Mouse (Mus musculus): ENCODE data around the gene Cox8b. TPM values are rescaled to one million over a fixed set of nuclear protein-coding genes. Genes with fewer than 3 reads are reported as not detected.

The Cox8b gene
- polyA plus RNA-seq, 2 experiments: 14.5 to 32.5 TPM

DNA sequence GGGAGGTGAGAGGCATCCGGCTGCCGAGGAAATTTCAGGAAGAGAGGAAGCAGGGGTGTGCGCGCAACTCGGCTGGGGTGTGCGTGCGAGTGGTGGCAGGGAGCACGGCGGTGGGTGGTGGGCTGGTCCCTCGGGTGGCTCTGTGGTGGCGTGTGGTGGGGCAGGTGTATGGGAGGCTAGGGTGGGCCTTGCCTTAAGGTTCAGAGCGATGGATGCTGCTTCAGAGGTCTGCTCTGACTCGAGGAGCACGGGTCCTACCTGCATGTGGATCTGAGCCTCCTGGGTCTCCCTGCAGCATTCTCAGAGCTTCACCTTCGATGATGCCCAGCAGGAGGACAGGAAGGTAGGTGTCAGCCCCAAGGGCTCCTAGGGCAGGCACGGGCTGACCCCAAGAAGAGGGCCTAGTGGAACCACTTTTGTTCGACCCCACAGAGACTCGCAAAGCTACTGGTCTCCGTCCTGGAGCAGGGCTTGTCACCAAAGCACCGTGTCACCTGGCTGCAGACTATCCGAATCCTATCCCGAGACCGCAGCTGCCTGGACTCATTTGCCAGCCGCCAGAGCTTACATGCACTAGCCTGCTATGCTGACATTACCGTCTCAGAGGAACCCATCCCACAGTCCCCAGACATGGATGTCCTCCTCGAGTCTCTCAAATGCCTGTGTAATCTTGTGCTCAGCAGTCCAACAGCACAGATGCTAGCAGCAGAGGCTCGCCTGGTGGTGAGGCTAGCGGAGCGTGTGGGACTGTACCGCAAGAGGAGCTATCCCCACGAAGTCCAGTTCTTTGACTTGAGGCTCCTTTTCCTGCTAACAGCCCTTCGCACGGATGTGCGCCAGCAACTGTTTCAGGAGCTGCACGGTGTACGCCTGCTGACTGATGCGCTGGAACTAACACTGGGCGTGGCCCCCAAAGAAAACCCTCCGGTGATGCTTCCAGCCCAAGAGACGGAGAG lies 42.4 kb downstream of the Cox8b start, which contains the start of gene Bet1l:
Gene Bet1l (minus strand): TSS at position 28 of the 956 bp plus-strand sequence.
- Histone ChIP-seq H3K9ac (ENCODE audit: low read depth, low read length, severe bottlenecking) (peak within 1 kb of the TSS; percentile 85), H3K36me3 (ENCODE audit: control insufficient read depth, insufficient read depth, low read length) (peaks cover 59% of the 10 kb centered on the region), H3K27ac (replicated peaks; ENCODE audit: low read depth, low read length) (peak within 1 kb of the TSS; percentile 83), H3K9me3 (ENCODE audit: control insufficient read depth, low read length) (no peaks in the 10 kb centered on the region), H3K4me1 (ENCODE audit: control insufficient read depth, insufficient read depth, low read length) (peaks cover 19% of the 10 kb centered on the region), H3K27me3 (ENCODE audit: control insufficient read depth, insufficient read depth, low read length) (no peaks in the 10 kb centered on the region), H3K4me2 (replicated peaks; ENCODE audit: low read depth, low read length, severe bottlenecking) (peak within 1 kb of the TSS; percentile 98), H3K4me3 (replicated peaks; ENCODE audit: low read length) (peak within 1 kb of the TSS; percentile 82)
- ATAC-seq (ENCODE audit: low FRiP score, low read depth) (peak; percentile 13; the same call in 1 of the 2 replicates), DNase-seq (ENCODE audit: low spot score) (no peak)
- no peak for TF ChIP-seq POLR2A (IDR thresholded peaks at IDR 0.05; ENCODE audit: borderline replicate concordance, extremely low read depth, insufficient read depth, insufficient read length)
- 38% methylated on average over 40 of the region's 40 CpGs for WGBS

GRCm38 (mm10) chr7:140856785-140857549 lies 43.3 kb downstream of the Cox8b start, which contains the start of gene Ric8a:
TSS of gene Ric8a (plus strand) at chr7:140856957.
- peak within 1 kb of the TSS; percentile 98 for H3K4me2 ChIP-seq (replicated peaks; ENCODE audit: low read depth, low read length, severe bottlenecking)
- H3K4me3 ChIP-seq (replicated peaks; ENCODE audit: low read length): peak within 1 kb of the TSS; percentile 82
- ATAC-seq (ENCODE audit: low FRiP score, low read depth) (peak; percentile 86), DNase-seq (ENCODE audit: low spot score) (peak; percentile 77)
- TF ChIP-seq POLR2A (IDR thresholded peaks at IDR 0.05; ENCODE audit: borderline replicate concordance, extremely low read depth, insufficient read depth, insufficient read length): peak; percentile 68; the same call in 1 of the 2 replicates
- H3K9ac ChIP-seq (ENCODE audit: low read depth, low read length, severe bottlenecking): peak within 1 kb of the TSS; percentile 85
- H3K36me3 ChIP-seq (ENCODE audit: control insufficient read depth, insufficient read depth, low read length): peaks cover 59% of the 10 kb centered on the region
- H3K27me3 ChIP-seq (ENCODE audit: control insufficient read depth, insufficient read depth, low read length): no peaks in the 10 kb centered on the region
- under 1% methylated on average over 47 of the region's 50 CpGs for WGBS
- peak within 1 kb of the TSS; percentile 83 for H3K27ac ChIP-seq (replicated peaks; ENCODE audit: low read depth, low read length)
- H3K4me1 ChIP-seq (ENCODE audit: control insufficient read depth, insufficient read depth, low read length): peaks cover 19% of the 10 kb centered on the region
- H3K9me3 ChIP-seq (ENCODE audit: control insufficient read depth, low read length): no peaks in the 10 kb centered on the region

DNA sequence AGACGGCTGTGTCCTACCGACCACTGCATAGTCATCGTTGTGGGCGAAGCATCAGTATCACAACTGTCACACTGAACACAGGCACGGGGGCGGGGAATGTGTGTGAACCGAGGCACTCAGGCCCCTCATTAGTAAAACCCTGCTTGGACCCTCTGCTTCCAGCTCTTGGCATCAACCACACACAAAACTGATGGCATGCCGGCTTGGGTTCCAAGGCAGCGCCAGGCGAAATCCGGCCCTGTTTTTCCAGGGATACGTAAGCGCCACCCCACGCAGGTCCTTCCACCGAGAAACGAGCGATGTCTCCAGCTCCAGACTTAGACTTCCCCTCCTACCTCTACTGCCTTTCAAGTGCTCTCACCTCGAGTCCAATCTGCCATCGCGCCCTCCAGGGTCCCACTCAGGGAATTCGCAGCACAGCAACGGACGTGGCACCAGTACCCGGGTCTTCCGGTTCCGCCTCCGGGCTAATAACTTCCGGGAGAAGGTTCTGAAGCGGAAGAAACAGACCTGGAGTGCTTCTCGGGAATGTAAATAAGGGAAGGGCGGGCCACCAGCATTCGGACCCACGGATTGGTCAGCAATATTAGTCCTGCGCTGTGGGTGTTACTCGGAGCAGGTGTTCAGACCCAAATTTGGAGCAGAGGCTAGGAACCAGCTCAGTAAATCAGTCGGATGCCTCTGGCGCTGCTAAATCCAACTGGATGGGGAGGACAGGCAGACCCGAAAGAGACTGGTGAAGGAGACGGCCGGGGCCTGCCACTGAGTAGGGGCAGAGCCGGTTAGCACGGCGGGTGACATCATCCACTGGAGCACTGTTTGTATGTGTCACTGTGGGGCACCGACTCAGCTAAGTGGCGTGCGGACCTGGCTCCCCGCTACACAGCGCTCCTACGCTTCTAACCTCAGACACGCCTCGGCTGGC lies 44.1 kb downstream of the Cox8b start, which contains the start of gene Gm45785:
Gene Gm45785 (minus strand): TSS at position 472 of the 925 bp plus-strand sequence.
- peak within 1 kb of the TSS; percentile 83 for H3K27ac ChIP-seq (replicated peaks; ENCODE audit: low read depth, low read length)
- no peaks in the 10 kb centered on the region for H3K27me3 ChIP-seq (ENCODE audit: control insufficient read depth, insufficient read depth, low read length)
- peaks cover 58% of the 10 kb centered on the region for H3K36me3 ChIP-seq (ENCODE audit: control insufficient read depth, insufficient read depth, low read length)
- H3K4me1 ChIP-seq (ENCODE audit: control insufficient read depth, insufficient read depth, low read length): peaks cover 19% of the 10 kb centered on the region
- peak; percentile 56; the same call in 1 of the 2 replicates for TF ChIP-seq POLR2A (IDR thresholded peaks at IDR 0.05; ENCODE audit: borderline replicate concordance, extremely low read depth, insufficient read depth, insufficient read length)
- H3K9me3 ChIP-seq (ENCODE audit: control insufficient read depth, low read length): no peaks in the 10 kb centered on the region
- peak within 1 kb of the TSS; percentile 82 for H3K4me3 ChIP-seq (replicated peaks; ENCODE audit: low read length)
- peak within 1 kb of the TSS; percentile 85 for H3K9ac ChIP-seq (ENCODE audit: low read depth, low read length, severe bottlenecking)
- DNase-seq (ENCODE audit: low spot score): peak; percentile 90
- WGBS: under 1% methylated on average over 48 of the region's 51 CpGs
- peak within 1 kb of the TSS; percentile 98 for H3K4me2 ChIP-seq (replicated peaks; ENCODE audit: low read depth, low read length, severe bottlenecking)
- peak; percentile 86 for ATAC-seq (ENCODE audit: low FRiP score, low read depth)

DNA sequence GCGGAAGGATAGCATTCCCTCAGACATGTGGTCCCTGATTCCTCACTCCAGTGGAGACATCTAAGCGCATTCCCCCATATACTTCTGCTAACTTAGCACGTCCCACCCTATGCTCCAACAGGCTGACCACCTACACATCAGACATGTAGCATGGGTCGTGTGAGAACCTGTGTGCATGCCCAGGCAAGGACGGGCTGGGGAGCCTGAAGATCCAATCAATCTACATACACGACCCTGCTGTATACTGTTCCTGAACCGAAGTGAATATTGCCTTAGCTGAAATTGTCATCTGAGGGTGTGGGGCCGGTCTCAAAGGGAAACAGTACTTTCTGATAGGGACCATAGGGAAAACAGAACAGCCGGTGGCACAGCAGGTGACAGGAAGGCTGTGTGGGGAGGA lies 45.1 kb downstream of the Cox8b start:
- WGBS: 79% methylated on average over 9 of the region's 9 CpGs
- TF ChIP-seq POLR2A (IDR thresholded peaks at IDR 0.05; ENCODE audit: borderline replicate concordance, extremely low read depth, insufficient read depth, insufficient read length): no peak
- peak overlapping the region; percentile 82 for H3K4me3 ChIP-seq (replicated peaks; ENCODE audit: low read length)
- ATAC-seq (ENCODE audit: low FRiP score, low read depth): no peak
- peak overlapping the region; percentile 98 for H3K4me2 ChIP-seq (replicated peaks; ENCODE audit: low read depth, low read length, severe bottlenecking)
- H3K9me3 ChIP-seq (ENCODE audit: control insufficient read depth, low read length): no peaks in the 10 kb centered on the region
- H3K9ac ChIP-seq (ENCODE audit: low read depth, low read length, severe bottlenecking): peak overlapping the region; percentile 85
- H3K4me1 ChIP-seq (ENCODE audit: control insufficient read depth, insufficient read depth, low read length): peaks cover 19% of the 10 kb centered on the region
- peaks cover 56% of the 10 kb centered on the region for H3K36me3 ChIP-seq (ENCODE audit: control insufficient read depth, insufficient read depth, low read length)
- no peak overlapping the region for H3K27ac ChIP-seq (replicated peaks; ENCODE audit: low read depth, low read length)
- no peaks in the 10 kb centered on the region for H3K27me3 ChIP-seq (ENCODE audit: control insufficient read depth, insufficient read depth, low read length)
- DNase-seq (ENCODE audit: low spot score): no peak
